Mouse (Mus musculus) spleen, postnatal 36 days (tissue): ENCODE data around the gene Lrrc7.

Experiments used
- DNase-seq, 2 experiments: peaks; one replicate each; pipeline ENCODE4 v3.0.0; 2022; ENCODE audit warnings: low spot score in 2 of 2, mixed read lengths in 1 of 2

The Lrrc7 gene

DNA sequence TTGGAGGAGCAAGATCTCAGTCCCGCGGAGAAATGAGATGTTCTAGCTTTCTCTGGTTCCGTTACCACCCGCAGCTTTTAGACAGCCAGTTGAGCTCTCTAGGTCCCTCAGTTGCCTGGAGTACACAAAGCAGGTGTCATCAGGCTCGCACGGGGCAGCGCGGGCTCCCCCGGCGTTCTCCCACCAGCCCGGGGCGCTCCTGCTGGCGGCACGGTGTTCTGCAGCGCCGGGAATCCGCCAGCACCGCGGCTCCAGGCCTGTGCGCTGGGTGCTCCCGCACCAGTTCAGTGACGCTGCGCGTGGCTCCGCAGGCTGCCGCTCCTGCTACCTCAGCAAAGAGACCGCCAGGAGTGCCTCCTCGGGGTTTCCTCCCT lies at the start of gene Lrrc7:
Lrrc7 (minus strand) TSS at position 235 of the 374 bp plus-strand sequence.
- no peak for DNase-seq

- DNase-seq, result no peak
Measured at GRCm38 (mm10) chr3:158607065-158607464, 45.0 kb upstream of the Lrrc7 start.

DNA sequence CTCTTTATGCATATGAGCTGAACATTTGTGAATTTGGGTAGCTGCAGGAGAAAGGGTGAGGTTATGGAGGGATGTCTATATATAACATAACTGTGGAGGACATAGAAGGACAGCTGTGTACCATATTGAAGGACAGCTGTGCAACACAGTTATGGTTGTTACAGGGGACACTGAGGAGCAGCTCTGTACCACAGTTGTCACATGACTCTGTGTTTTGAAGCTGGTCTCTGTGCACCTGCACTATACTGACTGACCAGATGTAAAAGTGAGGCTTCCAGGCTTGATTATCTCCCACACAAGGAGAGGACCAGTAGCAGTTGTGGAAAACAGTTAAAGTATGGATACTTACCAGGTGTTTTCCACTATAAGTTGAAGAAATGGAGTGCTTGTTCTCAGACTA lies 43.3 kb upstream of the Lrrc7 start:
- no peak for DNase-seq

- no peak for DNase-seq
Measured at GRCm38 (mm10) chr3:158561256-158561986, 600 bp downstream of the Lrrc7 start.

DNA sequence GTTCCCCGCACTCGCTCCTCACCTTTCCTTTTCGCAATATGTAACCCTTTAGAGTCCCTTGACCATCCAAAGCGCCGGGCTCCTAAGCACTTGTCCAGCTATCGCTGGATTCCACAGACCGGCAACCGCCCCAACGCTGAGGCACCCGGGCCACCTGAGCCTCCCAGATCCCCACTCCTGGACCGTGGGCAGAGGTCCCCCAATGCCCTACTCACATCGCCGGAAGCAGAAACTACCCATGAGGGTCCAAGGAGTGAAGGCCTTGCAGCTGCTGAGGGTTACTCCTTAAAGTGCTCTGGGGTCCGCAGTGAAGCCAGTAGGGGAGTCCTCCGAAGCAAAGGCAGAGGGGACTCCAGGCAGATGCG lies 1.1 kb downstream of the Lrrc7 start:
- no peak for DNase-seq

DNA sequence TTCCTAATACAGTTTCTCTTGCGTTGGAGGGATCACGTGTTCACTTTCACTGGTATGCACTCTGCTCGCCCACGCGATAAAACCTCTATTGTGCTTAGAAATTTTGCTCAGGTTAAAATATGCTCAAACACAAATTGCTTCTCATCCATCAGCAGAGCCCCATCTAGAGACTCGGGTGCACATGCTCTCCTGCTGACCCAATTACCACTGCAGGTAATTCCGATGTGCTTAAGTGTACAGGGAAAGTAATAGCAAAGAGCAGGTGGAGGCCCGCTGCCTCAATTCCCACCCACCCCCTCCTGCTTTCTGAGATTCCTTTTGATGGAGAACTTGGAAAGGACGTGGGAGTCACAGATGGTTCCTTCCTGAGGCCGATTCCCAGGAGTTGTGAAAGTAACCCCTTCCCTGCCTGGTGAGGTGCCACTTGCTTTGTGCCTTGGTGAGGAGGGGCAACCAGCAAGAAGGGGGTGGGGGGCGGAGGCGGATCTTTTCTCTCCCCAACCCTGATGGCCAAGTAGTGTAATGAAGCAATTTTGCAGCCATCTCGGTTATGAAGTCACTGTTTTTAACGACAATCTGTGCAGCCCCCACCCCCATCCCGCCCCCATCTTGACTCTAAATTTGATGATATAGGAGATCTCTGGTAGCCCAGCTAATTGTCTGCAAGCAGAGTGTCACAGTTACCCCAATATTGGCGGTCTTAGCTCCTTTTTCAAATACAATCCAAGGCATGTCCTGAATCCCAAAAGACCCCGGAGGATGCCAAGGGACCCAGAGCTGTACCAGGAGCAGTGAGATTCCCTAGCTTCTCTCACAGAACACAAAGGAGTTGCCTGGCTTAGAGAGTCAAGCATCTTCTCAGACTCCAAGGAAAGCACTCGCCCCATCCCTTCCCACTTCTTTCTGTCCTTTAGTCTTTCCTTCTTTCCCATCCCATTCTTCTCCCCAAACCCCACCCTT lies 2.0 kb downstream of the Lrrc7 start:
- no peak for DNase-seq

DNA sequence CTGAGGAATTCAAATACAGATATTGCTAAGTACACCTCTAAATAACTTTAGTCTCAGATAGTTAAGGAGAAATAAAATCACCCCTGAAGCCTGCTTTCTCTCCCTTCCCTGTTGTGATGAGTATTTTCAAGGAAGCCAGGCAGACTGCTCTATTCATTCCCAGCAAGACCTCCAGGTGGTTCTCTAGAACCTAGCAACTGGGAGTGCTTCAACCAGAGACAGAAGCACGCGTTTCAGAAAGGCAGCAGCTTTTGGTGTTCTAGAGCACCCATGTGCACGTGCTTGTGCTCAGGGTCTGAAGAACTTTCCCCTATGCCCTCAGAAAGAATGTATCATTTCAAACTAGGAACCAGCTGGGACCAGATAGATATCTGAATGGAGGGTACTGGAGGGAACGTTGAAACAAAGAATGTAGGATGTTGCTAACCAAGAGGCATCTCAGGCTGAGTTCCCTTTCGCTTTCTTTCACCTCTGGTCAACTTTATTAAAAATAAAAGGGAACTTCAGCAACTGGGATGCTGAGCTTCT lies 2.8 kb downstream of the Lrrc7 start:
- DNase-seq, result no peak

- no peak for DNase-seq
Measured at GRCm38 (mm10) chr3:158558631-158559030, 3.4 kb downstream of the Lrrc7 start.

- DNase-seq, result no peak
Measured at GRCm38 (mm10) chr3:158554280-158554679, 7.7 kb downstream of the Lrrc7 start.

DNA sequence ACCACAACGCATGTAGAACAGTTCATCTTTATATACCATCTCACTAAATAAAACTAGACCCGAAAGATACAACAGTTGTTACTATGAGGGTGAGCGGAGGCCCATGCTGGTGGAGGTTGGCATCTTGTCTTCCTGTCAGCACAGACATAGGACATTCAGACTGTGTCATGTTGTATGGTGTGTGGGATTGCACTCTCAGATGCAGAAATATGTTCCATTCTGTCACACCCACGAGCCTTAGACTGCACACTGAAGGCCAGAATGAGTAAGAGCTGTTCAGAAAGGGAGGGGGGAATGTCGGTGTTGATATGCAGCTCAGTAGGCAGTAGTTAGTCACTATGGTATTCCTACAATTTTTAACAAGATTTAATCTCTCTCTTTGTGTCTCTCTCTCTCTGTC lies 9.9 kb downstream of the Lrrc7 start:
- no peak for DNase-seq

DNA sequence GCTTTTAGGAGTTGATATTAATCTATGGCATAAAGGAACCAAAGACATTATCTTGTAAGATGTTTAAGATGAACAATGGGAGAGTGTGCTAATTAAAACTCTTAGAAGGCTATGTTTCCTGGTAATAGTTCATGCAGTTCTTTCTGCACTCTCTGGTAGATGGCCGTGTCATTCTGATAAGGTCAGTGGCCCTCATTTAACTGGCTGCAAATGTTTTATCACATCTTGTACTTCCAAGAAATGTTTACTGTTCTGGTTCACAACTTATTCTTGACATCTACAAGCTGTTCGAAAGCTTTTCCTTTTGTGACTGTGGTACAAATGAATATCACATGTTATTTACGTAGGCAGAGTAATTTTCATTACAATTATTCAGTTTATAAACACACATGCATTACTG lies 18.5 kb downstream of the Lrrc7 start:
- no peak for DNase-seq

DNA sequence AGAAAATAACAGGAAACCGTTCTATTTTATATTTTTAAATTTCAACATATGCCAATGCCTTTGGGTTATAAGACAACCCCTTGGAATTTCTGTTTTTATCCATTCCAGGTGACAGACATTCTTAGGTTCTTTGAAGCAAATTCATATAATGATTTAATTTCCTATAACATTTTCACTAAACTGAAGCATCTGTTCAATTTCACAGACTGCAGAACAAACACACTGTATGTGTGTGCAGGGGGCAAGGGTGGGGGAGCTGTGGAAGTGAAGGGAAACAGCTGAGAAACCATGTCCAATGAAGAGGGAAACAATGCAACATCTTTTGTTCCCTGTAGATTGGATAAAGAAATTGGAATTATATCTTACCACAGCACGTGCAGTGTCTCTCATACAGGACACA lies 29.2 kb downstream of the Lrrc7 start:
- DNase-seq, result no peak

DNA sequence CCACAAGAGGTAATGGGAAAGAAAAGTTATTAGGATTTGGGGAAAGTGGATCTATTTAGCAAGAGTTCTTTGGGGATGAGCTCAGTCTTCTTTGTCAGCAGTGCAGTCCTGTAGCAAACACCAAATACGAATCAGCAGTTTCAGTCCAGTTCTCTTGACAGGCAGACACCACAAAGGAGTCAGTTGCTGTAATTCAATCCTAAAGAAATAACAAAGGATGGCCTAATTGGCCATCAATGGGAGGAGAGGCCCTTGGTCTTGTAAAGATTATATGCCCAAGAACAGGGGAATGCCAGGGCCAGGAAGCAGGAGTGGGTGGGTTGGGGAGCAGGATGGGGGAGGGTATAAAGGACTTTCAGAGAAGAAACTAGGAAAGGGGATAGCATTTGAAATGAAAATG lies 33.5 kb downstream of the Lrrc7 start:
- DNase-seq, result no peak

GRCm38 (mm10) chr3:158493730-158494129 lies 68.3 kb downstream of the Lrrc7 start:
- DNase-seq, result no peak

DNA sequence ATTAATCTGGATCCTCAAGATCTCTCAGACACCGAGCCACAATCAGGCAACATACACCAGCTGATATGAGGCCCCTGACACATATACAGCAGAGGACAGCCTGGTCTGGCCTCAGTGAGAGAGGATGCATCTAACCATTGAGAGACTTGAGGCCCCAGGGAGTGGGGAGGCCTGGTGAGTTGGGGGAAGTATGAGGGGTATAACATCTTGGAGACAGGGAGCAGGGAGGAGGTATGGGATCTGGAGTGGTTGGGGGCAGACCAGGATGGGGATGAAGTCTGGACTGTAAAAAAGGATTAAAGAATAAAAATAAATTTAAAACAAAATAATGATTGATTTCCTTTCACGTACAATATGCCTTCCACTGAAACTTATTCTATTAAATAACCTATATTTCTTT lies 82.3 kb downstream of the Lrrc7 start:
- no peak for DNase-seq

DNA sequence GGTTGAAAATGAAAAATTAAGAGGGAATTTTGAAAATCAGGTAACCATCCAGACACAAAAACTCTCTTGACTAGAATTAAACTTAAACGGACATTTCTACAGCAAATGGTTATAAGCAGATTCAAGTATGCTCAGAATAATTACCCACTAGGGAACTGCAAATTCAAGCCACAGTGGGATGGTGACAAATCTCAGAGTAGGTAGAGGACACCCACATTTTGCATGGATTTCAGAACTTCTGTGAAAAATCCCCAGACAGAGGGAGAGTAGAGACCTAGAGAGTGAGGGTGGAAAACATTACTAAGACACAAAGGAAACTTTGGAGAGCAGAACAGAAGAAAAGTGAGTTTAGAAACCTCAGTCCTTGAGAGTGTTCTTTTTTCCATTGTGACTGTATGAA lies 161.4 kb downstream of the Lrrc7 start:
- DNase-seq, result no peak

GRCm38 (mm10) chr3:158391534-158391933 lies 170.5 kb downstream of the Lrrc7 start:
- DNase-seq, result no peak

DNA sequence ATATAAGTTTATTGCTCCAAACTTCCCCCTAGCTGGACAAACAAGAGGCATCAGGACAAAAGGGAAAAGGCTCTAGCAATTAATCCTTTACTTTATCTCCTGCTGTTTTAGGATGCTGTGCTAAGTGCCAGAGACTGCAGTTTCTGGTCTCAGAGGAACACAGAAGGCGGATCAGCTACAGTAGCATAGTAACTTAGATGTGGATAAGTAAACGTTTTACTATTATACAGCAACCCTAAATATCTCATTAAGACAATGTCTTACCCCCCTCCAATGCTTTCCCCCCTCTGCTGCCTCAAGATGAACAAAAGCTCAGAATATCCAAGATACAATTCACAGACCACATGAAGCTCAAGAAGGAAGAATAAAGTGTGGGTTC lies 174.0 kb downstream of the Lrrc7 start:
- DNase-seq, result no peak

- DNase-seq, result no peak
Measured at GRCm38 (mm10) chr3:158387413-158388075, 174.5 kb downstream of the Lrrc7 start.

GRCm38 (mm10) chr3:158386848-158387247 lies 175.2 kb downstream of the Lrrc7 start:
- no peak for DNase-seq

- no peak for DNase-seq
Measured at GRCm38 (mm10) chr3:158375885-158376284, 186.1 kb downstream of the Lrrc7 start.

- no peak for DNase-seq
Measured at GRCm38 (mm10) chr3:158369169-158369568, 192.9 kb downstream of the Lrrc7 start.
